Mouse (Mus musculus): ENCODE results near the gene Acaca. TPM values are rescaled to one million over a fixed set of nuclear protein-coding genes. Genes with fewer than 3 reads are reported as not detected.

Acaca gene
- total RNA-seq, 2 experiments from 2014 or later = 11.4 to 12.5 TPM

DNA sequence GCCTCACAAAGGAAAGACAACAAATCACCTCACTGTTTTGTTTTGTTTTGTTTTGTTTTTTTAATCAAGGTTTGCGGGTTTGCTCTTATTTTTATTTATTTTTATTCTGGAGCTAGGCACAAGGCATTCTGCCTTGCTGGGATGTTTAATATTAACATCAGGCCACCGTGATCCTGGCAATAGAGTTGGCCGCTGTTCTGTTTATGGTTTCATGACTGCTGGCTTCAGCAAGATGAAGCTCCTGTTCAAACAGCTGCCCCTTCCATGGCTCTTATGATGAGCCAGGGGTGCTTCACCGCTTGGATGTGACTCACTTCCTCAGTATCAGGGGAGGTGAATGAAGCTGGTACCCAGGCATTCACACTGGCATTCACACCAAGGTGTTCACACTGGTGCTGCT is 300.9 kb downstream of the Acaca start:
- DNase-seq = no peak
- intact Hi-C loops (cut with DNase I) = no loop called here

DNA sequence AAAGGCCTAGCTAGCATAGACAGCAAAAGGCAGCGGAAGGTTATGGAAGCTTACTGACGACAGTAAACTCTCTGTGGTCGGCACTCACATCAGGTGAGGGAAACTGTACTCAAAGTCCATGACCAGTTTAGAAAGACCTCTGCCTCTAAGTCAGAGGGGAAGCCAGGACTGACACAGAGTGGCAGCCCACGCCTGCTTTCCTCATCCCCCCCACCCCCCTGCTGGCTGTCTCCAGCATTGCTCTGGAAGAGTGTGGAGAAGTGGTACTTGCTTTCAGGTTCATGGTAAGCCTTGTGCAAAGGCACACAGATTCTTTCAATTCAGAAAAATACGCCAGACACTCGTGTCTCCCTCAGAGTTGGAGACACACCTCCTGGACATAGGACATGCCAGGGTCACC is 305.4 kb downstream of the Acaca start:
- intact Hi-C loops (cut with DNase I) = no loop called here
- no peak for DNase-seq

DNA sequence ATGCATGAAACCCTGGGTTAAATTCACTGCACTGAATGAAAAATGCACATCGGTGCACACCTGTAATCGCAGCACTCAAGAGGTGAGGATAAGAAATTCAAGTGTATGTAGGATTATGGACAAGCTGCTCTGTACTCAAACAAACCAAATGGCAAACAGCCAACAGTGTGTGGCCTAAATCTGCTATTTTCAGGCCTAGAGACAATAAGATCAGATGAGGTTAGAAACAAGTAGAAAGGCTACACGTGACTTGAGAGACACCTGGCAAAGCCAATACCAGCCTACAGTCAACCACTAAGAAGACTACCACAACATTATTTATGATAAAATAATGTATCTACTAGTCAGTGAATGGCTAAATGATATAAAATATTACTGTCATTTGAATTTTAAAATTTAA is 310.9 kb downstream of the Acaca start:
- no peak for DNase-seq
- intact Hi-C loops (cut with DNase I) = no loop called here

DNA sequence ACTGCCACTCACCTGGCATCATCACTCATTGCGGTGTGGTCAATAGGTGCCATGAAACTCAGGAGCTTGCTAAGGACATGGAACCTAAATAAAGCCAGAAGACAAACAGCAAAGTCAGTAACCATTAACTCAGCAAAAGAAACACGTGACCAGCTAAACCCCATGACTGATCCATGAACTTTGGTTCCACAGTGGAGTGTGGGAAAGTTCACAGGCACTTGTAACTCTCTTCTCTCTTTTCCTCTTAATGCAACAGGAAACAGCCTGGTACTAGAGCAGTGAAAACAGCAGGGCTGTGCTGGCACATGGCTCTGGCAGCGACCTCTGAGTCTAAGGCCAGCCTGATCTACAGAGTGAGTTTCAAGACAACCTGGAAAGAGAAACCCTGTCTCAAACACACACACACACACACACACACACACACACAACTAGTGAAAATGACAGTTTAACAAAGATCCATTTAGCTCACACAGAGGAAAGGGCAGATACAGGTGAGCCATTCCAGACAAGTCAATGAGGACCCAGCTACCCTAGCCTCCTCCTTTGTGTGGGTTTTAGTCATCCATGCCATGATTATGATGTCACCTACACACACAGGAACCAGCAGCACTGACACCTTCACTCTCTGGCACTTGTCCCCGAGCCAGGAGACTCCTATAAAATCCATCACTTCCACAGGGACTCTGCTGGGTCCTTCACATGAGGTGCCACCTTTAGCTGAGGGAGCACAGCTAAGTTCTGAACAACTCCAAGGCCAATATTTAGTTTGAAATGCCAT is 313.3 kb downstream of the Acaca start:
- intact Hi-C loops (cut with DNase I) = no loop called here
- no peak for DNase-seq

Other genes starting within 250 kb of the Acaca start
- 10 to 100 TPM; 10.1 TPM for gene Ddx52, start 187.6 kb upstream of the Acaca start, total RNA-seq (2021)
- 10 to 100 TPM; 24.4 to 25.0 TPM for gene Synrg, start 165.2 kb upstream of the Acaca start, total RNA-seq (2021)
- gene Dusp14, start 60.4 kb upstream of the Acaca start, total RNA-seq (2021) = under 1 TPM; 0.69 to 0.76 TPM
- 1 to 10 TPM; 6.2 to 6.3 TPM for gene Tada2a, start 72 bp upstream of the Acaca start, total RNA-seq (2021)
- gene Gm11437, start 37.8 kb downstream of the Acaca start, total RNA-seq (2021) = not detected

Measured in heart, postnatal 14 days (tissue).